Mouse (Mus musculus): ENCODE results near the gene Vti1a.

Vti1a gene

GRCm38 (mm10) chr19:55316109-55316714, at the start of gene Vti1a:
Gene Vti1a, plus strand, starts transcription at chr19:55316295.
- DNase-seq (ENCODE audit: low spot score in 2 of 2) = peak; percentile 82 to 84

DNA sequence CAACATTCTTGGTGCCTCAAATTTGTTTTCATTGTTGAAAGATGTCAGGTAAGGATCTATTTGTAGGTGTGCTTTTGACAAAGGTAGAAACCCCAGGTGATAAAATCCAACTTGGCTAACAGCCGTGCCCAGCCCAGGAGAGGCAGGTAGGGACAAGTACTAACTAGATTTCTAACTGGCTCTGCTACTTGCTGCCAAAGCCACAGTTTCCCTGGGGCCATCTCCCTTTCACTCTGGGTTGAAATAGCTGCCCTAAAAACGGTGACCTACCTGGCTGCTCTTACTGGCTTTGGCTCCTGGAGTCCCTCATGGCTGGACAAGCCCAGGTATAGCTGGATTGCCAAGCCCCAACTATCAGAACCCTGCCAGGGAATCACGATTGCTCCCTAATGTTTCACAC, 49.3 kb upstream of the Vti1a start:
- no peak for DNase-seq (ENCODE audit: low spot score in 2 of 2)

- DNase-seq (ENCODE audit: low spot score in 2 of 2) = no peak
These were observed 47.9 kb upstream of the Vti1a start for GRCm38 (mm10) chr19:55268150-55268549.

- no peak for DNase-seq (ENCODE audit: low spot score in 2 of 2)
These were observed 47.0 kb upstream of the Vti1a start for GRCm38 (mm10) chr19:55269051-55269450.

DNA sequence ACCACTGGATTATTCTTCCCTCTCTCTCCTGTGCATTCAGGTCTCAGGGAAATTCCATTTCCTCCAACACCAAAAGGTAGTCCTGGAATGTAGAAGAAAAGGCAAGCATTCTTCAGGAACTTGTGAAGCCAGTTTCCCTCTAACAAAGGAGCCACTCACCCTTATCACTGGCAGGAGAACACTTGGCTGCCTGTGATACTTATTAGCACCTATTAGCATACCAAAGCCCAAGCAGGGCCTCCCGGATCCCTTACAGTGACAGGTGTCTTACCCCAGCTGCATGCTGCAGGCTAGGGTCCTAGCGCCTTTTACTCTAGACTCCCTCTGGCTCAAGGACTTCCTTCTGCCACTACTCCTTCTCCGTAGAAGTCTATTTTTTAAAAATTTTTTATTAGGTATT, 44.6 kb upstream of the Vti1a start:
- no peak for DNase-seq (ENCODE audit: low spot score in 2 of 2)

DNA sequence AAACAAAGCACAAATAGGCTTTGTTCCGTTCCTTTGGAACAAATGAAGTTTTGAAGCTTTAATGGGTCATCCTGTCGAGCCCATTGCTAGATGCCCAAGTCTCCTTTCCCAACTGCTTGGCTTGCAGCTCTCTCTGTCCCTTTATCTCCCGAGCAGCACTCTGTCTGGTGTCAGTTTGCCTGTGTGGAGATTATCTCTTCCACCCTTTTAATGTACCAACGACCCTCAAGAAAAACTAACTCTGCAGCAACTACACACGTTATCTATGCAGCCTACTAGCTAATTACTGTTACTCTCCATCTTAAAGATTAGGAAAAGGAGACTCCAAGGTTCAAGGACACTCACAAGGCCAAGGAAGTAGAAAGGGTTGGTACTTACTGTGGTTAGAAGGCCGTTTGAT, 42.8 kb upstream of the Vti1a start:
- no peak for DNase-seq (ENCODE audit: low spot score in 2 of 2)

GRCm38 (mm10) chr19:55276100-55276499, 40.0 kb upstream of the Vti1a start:
- no peak for DNase-seq (ENCODE audit: low spot score in 2 of 2)

DNA sequence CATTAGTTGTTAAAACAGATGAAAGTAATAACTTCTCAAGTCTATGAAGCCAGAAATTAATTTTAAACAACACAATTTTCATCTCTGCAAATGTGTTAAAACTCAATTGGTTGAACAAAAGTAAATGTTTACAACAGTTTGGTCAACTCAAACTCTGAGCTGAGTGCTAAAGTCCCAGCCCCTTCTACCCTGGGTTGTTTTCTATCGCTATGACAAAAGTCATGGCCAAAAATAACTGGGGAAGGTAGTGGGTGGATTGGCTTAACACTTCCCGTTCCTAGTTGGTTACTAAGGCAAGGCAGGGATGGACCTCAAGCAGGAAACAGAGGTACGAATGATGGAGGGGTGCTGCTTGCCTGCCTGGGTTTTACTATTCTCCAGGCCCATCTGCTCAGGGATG, 39.3 kb upstream of the Vti1a start:
- DNase-seq (ENCODE audit: low spot score in 2 of 2) = no peak

DNA sequence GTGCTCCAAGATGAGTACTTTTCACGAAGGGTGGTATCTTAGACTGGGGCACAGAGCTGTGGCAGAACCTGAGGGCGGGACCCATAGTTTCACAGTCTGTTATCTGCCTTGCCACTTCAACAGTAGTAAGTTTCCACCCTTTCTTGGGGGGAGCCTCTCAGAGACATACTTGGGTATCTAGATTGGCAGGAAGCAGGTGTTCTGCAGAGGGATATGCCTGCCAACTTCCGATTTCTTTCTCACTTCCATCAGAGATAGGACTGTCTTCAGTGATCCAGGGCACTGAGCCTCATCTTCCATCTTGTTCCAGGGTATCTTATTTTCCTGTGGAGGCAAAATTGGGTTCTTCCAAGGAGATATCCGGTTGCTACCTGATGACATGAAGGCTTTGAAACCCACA, 32.0 kb upstream of the Vti1a start:
- DNase-seq (ENCODE audit: low spot score in 2 of 2) = no peak

- DNase-seq (ENCODE audit: low spot score in 2 of 2) = no peak
These were observed 30.1 kb upstream of the Vti1a start for GRCm38 (mm10) chr19:55286034-55286433.

GRCm38 (mm10) chr19:55288974-55289373, 27.1 kb upstream of the Vti1a start:
- DNase-seq (ENCODE audit: low spot score in 2 of 2) = no peak

DNA sequence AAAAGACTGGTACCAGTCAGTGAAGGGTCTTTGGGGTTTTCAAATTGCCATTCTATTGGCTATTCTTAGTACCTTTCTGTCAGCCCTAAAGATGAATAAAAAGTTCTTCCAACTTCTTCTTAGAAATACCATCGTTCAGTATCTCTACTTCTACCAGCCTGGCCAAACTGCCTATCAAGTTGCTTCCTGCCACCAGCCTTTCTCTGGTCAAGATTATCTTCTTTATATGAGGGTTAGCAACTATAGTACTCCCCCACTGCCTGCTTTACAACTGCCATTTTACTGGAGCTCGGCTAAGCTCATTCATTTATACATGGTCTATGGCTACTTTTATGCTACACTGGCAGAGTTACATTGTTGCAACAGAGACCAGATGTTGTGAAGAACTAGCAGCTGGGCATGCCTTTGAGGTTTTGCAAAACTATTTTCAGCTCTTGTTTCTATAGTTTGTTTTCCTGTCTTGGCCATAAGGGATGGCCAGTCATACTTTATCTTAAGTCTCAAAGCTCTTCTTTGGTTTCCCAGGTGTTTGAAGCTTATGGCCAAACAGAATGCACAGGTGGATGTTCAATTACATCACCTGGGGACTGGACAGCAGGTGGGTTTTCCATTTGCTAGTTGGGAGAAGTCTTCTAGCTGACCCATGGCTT, 25.3 kb upstream of the Vti1a start:
- DNase-seq (ENCODE audit: low spot score in 2 of 2) = no peak

DNA sequence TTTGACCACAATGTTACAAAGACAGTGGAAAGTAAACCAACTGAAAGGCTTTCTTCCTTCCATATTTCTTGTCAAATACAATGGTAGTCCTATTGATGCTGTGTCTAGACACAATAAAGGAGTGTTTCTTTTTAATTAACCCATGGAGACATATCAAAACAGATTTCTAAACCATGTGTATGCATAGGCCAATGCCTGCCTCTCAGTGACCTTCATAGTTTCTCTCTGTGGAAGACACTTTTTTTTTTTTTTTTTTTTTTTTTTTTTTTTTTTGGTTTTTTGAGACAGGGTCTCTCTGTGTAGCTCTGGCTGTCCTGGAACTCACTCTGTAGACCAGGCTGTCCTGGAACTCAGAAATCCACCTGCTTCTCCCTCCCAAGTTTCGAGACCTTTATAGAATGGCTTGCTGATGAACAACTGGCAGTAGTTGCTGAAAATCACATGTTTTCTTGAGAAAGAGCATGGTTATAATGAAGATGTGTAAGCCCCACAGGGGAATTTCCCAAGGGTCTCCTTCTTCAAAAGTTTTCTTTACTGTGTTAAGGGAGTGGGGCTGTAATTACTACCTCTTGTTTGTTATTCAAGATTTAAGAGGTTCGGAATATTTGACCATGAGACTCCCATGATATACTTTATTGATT, 23.8 kb upstream of the Vti1a start:
- no peak for DNase-seq (ENCODE audit: low spot score in 2 of 2)

- DNase-seq (ENCODE audit: low spot score in 2 of 2) = no peak
These were observed 22.9 kb upstream of the Vti1a start for GRCm38 (mm10) chr19:55293175-55293574.

- DNase-seq (ENCODE audit: low spot score in 2 of 2) = no peak
These were observed 21.0 kb upstream of the Vti1a start for GRCm38 (mm10) chr19:55295075-55295474.

DNA sequence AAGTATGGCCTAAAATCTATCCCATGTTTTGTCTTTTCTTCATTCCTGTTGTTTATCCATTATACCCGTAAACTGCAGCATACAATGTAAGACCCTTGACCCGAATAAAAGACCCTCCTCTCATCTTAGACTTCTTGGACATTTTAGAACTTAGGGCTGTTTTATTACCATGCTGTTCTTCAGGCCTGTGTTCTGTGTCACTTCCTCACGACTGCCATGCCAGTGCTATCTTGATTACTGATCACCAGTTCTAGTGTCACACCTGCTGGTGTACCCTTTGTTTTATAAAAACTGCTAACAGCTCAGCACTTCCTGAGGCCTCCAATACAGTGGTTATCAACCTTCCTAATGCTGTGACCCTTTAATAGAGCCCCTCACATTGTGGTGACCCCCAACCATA, 20.5 kb upstream of the Vti1a start:
- DNase-seq (ENCODE audit: low spot score in 2 of 2) = no peak

DNA sequence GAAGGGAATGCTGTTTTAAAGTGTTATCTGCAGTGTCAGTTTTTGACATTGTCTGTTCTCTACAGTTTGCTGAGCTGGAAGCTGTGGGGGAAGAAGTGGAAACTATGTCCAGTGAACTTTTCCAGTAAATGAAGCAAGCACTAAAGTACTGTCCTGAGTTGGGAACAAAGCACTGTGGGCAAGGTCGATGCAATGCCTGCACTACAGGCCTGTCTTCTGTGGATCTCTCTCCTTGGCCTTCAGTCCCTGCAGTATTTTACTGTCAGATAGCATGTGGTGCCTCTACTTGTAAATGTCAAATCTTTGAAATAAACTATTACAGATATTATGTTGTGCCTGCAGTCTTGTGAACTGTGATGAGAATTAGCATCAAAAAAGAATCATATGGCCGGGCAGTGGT, 19.8 kb upstream of the Vti1a start:
- DNase-seq (ENCODE audit: low spot score in 2 of 2) = no peak

GRCm38 (mm10) chr19:55297489-55297888, 18.6 kb upstream of the Vti1a start:
- no peak for DNase-seq (ENCODE audit: low spot score in 2 of 2)

DNA sequence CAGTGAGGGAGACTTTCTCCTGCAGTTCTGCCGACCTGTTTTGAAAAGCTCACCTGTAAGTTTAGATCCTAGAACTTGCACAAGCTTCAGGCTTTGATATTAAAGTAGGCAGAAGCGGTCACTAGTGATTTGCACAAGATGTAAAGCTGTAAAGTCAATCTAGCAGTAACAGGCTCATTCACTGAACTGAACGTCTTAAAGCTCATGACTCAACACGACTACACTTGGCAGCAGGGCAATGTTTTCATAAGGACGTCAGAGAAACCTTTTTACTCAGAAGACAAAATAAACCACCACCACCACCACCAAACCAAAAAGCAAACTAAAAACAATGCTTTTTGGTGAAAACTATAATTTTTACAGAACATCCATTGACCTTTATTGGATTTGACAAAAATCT, 18.1 kb upstream of the Vti1a start:
- DNase-seq (ENCODE audit: low spot score in 2 of 2) = no peak

GRCm38 (mm10) chr19:55299378-55299777, 16.7 kb upstream of the Vti1a start:
- no peak for DNase-seq (ENCODE audit: low spot score in 2 of 2)

DNA sequence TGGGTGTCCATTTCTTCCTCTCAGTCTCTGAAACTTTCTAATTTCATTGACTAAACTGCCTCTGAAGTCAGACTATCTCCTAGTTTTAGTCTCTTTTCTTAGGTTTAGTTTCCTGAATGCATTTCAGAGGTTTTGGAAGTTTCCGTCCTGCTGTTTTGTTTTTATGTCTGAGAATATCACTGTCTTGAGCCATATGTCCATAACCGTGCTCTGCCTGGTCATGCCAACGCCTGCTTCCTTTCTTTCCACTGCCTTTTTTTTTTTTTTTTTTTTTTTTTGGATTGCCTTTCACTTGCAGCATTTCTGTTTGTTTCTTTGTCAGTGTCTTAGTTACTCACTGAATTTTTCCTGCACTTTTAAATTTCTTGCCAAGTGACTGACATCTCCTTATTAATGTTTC, 15.6 kb upstream of the Vti1a start:
- DNase-seq (ENCODE audit: low spot score in 2 of 2) = no peak

DNA sequence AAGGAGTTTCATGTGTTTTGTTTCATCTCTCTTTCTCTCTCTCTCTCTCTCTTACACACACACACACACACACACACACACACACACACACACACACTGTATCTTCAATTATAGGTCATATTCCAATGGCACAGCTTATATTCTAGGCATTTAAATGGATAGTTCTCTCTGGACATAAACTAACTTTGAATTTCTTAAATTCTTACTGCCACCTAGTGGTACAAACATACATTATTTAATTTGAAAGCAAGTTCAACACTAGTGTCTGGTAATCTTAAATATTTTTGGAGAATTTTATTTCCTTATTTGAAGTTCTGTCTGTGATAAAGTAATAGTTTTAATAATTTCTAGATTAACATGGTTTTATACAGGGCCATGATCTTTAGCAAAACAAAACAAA, 11.1 kb upstream of the Vti1a start:
- DNase-seq (ENCODE audit: low spot score in 2 of 2) = no peak

GRCm38 (mm10) chr19:55311874-55312273, 4.2 kb upstream of the Vti1a start:
- no peak for DNase-seq (ENCODE audit: low spot score in 2 of 2)
